Mouse (Mus musculus) fat pad, adult 2 months (tissue): ENCODE results near the gene Slc4a2.
A peak's percentile ranks its signal among the peaks of the same experiment; 100 is the strongest.
"Not testable (repeated sequence)": the region's sequence is repeated elsewhere in the genome, so short reads cannot be mapped to it uniquely, and the experiment has no call there.

Source experiments
- DNase-seq: peaks from one replicate; pipeline ENCODE4 v3.0.0-alpha.2; 2011; ENCODE audit warnings: low read depth, low spot score; ENCODE audit errors: extremely low read depth

The Slc4a2 gene

DNA sequence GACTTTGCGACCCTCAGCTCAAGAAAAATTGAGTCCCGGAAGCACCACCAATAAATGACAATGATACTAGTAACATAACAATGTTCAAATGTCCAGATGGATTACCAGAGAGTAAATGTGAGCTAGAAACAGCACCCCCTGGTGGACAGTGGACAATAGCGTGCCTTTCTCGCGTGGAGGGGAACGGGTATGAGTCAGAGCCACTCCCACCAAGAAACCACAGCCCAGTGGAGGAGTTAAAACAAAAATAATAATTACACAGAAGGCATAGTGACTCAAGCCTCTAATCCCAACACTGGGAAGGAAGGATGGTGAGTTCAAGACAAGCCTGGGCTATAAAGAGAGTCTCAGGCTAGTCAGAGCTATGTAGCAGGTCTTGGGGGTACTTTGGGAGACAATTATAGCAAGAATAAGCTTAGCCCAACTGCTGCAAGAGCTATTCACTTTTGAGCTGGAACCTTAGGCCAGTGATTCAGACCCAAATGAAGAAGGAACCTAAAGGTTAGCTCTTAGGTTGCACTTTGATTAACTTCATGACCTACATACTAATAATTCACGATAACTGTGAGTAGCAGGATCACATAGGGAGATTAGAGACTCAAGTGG lies 30.1 kb upstream of the Slc4a2 start, which contains the start of gene Abcb8:
Gene Abcb8 (plus strand): TSS at position 272 of the 606 bp plus-strand sequence.
- no peak for DNase-seq

DNA sequence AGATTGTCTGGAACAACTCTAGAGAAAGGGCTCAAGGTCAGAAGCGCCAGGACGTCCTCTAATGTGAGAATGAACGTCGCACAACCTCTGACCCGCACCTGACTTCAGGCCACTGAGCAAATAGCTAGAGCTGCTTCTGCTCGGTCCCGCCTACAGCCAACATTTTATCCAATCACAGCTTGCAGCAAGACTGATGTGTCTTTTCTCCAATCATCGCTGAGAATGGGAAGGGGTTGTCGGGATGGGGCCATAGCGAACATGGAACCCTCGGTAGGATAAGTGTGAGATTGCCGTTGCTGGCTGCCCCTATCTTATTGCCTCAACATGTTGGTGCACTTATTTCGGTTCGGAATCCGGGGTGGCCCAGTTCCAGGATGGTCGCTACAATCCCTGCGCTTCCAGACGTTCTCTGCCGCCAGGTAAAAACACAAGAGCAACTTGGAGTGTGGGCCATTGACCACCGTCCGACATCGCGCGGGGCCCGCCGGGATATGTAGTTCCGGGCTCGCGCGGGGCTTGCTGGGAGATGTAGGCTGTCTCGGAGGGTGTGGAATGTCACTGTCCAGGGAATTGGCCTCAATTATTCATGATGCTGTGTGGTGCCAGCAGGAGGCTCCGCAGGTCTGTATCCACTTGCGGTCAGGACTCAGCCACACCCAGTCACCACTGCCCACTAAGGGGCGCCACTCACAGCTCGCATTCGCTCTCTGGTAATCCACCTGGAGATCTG lies 29.3 kb upstream of the Slc4a2 start:
- peak; percentile 90 for DNase-seq

DNA sequence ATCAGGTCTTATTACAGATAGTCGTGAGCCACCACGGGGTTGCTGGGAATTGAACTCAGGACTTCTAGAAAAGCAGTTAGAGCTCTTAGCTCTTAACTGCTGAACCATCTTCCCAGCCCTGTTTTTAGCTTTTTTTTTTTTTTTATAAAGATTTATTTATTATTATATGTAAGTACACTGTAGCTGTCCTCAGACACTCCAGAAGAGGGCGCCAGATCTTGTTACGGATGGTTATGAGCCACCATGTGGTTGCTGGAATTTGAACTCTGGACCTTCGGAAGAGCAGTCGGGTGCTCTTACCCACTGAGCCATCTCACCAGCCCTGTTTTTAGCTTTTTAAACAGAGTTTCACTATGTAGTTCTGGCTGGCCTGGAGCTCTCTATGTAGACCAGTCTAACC lies 27.4 kb upstream of the Slc4a2 start:
- DNase-seq, result not testable (repeated sequence)

DNA sequence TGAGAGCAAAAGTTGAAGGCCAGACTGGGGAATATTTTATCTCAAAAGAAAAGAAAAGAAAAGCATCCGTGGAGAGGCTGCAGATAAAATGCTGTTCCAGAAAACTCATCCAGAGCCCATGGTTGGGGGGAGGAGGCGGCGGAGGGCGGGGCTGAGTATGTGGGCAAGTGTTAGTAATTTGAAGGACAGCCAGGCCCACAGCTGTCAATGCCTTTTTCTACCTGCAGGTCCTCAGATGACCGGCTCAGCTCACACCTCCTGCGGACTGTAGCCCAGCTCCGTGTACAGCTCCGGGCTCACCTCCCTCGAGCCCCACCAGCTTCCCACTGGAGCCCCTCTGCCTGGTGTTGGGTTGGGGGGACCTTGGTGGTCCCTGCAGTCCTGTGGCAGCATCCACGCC lies 24.0 kb upstream of the Slc4a2 start:
- DNase-seq, result no peak

DNA sequence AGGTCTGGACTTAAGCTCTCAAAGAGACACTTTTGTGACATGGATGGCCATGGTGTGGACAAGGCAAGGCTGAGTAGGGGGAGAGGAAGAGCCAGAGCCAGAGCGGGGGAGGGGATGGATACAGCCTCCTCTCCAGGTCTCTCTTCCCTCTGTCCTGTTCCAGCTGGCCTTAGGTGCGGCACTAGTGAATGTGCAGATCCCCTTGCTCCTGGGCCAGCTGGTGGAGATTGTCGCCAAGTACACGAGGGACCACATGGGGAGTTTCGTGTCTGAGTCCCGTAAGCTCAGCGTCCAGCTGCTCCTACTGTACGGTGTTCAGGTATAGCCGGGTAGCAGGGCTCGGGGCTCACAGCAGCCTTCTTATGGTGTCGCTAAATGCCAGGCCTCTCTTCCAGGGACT lies 23.3 kb upstream of the Slc4a2 start:
- DNase-seq, result no peak

DNA sequence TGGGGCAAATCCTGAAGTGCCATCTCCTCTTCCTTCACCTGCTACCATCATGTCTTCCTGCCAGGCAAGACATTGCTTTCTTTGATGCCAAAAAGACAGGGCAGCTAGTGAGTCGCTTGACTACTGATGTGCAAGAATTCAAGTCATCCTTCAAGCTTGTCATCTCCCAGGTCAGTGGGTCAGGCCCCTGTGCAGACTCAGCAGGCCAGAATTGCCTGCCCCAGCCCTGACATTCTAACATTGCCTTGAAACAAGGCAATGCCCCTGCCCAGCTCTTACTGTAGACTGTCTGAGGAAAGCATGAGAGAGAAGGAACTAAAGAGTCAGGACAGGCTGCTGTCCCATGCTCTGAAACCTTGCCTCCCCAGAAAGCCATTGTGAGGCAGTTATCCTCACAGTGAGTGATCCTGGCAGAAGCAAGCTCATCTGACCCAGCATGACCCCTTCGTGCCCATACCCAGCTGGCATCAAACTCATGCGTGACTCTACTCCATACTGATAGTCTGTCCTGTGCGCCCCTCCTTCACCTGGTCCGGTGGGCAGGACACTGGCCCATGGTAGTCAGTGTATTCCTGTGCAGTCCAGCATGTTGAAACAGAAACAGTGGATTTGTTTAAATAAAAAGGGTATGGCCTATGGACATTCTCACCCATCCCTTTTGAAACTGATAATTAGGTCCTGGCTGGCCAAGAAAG lies 22.6 kb upstream of the Slc4a2 start:
- DNase-seq, result no peak

DNA sequence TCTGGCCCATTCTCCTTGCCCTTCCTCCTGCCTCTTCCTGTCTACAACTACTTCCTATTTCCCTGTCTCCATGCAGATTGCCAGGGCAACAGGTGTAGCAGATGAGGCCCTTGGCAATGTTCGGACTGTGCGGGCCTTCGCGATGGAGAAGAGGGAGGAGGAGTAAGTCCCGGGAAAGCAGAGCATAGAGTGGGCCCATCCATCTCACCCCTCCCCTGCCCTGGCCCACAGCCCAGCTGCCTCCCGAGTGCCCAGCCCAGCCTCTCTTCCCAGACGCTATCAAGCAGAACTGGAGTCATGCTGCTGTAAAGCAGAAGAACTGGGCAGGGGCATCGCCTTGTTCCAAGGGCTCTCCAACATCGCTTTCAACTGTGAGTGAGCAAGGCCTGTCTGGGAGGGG lies 21.7 kb upstream of the Slc4a2 start:
- DNase-seq, result no peak

DNA sequence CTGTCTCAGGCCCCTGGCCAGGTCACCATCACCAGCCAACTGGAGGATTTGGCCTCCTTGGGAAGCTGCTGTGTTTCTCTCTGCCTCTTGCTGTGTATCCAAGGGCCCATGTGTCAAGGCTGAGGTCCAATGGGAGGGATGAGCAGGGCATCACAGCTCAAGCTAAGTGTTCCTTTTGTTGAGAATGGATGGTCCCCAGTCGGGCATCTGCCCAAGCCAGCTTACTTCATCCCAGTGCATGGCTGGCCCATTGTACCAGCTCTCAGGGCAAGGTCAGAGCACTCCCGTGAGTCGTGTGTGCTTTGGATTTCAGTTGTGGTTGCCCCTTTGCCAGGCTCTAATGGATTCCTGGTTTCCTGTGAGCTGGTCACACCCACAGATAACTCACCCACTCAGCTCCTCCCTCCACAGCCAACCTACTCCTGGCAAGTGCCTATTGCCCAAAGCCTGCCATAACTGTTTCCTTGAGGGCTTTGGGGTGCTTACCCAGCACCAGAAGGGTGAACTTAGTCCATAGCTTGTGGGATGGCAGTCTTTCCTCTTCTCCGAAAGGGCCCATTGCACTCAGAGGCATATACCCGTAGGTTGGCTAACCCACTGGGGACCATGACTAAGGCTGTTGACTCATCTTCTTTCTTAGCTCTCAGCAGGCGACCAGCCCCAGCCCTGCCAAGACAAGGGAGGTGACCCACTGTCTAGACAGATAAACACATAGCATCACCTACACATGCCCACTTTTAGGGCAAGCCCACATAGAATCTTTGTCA lies 18.9 kb upstream of the Slc4a2 start:
- no peak for DNase-seq

DNA sequence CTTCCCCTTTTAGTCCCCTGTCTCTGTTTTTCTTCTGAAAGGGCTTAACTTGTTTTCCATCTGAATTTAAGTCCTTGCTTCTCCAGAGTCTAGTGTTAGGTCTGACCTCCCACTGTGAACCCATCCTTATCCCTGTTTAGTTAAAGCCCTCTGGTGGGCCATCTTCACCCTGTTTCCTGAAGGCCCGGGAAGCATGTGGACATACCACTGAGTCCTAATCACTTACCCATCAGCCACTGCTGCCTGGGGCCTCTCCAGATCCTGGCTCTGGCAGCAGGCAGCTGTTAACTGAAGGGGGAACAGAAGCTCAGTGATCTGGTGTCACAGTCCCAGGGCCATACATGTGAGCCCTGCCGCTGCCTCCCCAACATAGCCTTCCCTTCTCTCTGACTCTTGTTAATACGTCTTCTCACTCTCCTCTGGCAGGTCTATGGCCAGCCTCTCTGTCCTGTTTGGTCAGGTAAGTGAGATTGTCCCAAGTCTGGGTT lies 18.2 kb upstream of the Slc4a2 start:
- no peak for DNase-seq

DNA sequence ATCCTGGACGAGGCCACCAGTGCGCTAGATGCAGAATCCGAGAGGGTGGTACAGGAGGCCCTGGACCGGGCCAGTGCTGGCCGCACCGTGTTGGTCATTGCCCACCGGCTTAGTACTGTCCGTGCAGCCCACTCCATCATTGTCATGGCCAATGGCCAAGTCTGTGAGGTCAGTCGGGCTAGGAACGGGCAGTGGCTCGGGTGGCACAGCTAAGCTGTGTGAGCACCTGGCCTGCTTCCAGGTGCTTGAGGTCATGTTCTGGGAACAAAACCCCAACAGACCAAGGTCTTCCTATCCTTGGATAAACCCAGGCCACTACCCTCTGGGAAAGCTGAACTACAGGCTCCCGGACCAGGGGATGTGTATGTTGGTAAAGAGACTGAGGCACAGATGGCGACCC lies 15.0 kb upstream of the Slc4a2 start:
- no peak for DNase-seq

DNA sequence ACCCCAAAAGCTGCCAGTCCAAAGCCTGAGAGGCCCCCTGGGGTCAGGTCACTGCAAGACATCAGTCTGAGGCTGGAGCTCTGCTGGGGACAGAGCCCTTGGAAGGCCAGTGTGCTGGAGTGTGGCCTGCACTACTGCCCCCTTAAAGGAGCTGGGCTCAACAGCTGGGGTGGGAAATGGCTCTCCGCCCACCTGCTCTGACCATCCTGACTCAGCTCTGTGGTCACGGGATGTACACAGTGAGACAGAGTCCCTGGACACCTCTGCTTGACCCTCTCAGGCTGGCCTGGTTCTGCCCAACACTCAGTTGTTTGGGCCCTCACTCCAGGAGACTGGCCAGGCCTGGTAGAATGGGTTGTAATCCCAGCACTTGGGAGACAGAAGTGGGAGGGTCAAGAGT lies 14.2 kb upstream of the Slc4a2 start:
- DNase-seq, result no peak

DNA sequence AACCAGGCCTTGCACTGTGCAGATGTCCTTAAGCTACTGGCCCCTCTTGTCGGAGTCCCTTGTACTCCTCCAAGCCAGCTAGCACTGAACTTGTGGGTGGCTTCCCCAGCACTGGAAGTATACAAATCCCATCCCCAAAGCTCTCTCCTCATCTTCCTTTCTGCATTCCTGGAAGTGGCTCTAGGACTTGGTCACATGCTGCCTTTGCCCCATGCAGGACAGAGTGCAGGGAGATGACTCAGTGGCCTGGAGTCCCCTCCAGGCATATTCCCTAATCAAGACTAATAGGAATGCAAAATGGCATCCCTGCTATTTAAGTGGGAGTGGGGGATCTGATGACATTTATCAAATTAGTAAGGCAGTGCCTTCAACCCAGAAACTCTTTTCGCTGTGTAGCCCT lies 11.6 kb upstream of the Slc4a2 start:
- DNase-seq, result no peak

DNA sequence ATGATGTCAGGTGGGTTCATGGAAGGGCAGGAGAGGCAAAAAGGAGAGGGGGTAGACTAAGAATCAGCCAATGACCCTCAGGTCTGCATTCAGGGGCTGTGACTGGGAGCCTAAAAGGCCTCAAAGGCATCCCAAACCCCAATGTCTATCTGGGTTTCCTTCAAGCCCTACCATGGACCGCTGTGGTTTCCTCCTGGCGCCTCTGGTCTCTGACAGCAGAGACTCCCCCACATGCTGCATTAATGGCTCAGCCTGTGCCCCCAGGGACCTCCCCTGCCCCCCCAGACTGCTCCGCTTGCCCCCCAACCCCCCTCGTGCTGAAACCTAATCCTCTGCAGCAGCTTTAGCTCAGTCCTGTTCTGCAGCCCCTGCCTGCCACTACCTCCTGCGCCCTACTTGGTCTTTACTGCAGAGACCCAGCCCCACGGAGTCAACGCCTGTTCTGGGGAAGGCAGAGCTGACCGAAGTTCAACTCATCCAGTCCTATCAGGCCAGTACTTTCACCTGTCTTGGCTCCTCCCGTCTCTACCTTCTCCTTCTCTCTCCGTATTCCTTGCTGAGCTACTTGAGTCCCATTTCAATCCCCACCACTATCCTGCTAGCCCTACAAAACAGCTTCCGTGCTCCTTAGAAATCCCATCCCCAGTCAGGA lies 10.5 kb upstream of the Slc4a2 start, which contains the start of gene Asic3:
Gene Asic3 (plus strand): TSS at position 351 of the 652 bp plus-strand sequence.
- no peak for DNase-seq

DNA sequence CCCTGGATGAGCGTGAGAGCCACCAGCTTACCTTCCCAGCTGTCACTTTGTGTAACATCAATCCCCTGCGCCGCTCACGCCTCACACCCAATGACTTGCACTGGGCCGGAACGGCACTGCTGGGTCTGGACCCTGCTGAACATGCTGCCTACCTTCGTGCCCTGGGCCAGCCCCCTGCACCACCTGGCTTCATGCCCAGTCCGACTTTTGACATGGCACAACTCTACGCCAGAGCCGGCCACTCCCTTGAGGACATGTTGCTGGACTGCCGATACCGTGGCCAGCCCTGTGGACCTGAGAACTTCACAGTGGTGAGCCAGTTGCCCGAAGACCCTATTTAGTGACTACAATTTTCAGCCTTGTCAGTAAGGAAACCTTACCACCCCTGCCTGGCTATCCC lies 9.7 kb upstream of the Slc4a2 start:
- DNase-seq, result no peak

DNA sequence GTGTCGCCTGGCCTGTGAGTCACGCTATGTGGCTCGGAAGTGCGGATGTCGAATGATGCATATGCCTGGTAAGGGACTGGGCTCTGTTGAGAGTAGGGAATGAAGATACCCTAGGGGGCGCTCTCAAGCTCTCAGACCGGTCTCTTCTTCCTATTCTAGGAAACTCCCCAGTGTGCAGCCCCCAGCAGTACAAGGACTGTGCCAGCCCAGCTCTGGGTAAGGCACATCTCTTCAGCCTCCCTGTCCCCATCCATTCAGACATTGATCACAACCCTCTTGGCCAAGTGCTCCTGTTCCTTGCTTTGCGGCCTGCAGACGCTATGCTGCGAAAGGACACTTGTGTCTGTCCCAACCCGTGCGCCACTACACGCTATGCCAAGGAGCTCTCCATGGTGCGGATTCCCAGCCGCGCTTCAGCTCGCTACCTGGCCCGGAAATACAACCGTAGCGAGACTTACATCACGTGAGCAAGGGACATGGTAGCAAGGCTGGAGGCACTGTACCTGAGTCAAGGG lies 7.4 kb upstream of the Slc4a2 start:
- no peak for DNase-seq

DNA sequence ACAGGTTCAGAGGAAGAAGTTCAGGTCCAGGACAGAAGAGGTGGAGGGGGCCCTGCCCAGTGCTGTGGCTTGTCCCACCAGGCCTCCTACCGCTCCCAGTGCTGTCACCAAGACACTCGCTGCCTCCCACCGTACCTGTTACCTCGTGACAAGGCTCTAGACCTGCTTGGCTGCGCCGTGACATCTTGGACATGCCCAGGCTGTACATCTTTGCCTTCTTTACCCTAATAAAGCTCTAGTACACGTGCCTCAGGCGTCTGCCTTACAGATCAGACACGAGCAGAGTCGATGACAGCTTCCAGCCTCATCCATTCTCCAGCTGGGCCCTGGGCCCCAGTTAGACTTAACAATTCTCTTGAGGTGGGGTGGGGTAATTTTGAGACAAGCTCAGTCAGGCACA lies 6.0 kb upstream of the Slc4a2 start:
- no peak for DNase-seq

DNA sequence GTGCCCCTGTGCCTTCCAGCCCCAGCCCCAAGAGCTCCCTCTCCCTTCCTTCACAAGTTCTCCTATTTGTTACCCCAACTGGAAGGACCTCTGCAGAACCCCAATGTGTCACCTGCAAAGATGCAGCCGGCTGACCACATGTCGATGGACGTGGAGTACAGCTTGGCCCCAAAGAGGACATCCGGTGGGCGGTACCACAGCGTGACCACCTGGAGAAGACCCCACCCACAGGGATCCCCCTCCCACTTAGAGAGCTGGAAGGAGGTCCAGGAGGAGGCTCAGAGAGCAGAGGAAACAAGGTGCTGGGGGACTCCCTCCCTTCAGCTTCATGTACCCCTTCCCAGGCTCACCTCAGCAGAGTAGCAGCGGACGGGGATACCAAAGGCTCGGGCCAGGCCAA lies 3.3 kb upstream of the Slc4a2 start:
- no peak for DNase-seq

DNA sequence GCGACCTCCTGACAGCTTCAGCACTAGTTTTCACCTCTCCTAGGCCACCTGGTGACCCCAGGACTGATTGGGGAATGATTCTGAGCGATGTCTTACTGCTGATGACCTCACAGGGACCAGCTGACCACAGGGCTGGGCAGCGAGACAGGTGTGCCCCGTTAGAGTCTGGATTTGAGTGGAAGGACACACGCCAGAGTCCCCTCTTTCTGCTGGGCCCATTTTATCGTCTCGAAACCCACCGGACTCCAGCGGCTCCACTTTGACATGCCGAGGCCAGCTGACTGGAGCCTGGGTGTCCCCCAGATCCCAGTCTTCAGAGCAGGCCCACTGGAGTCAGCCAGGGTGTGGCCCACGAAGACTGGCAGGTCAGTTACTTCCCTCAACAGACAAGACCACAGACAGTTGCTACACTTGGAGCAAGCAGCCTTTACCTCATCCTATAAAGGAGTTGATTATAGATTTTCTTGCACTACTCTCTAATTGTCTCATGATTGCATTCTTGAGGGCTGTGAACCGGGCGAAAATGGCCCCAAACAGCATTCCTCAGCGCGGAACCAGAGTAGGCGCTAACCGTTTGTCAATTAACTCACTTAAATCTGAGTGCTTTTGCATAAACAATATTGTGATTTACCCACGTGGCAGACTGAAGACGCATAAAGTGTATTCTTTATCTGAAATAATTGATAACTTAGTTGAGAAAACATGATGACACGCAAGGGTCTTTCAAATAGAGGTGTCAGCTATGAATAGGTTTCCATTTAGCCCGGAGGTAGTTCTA lies 556 bp downstream of the Slc4a2 start:
- no peak for DNase-seq

DNA sequence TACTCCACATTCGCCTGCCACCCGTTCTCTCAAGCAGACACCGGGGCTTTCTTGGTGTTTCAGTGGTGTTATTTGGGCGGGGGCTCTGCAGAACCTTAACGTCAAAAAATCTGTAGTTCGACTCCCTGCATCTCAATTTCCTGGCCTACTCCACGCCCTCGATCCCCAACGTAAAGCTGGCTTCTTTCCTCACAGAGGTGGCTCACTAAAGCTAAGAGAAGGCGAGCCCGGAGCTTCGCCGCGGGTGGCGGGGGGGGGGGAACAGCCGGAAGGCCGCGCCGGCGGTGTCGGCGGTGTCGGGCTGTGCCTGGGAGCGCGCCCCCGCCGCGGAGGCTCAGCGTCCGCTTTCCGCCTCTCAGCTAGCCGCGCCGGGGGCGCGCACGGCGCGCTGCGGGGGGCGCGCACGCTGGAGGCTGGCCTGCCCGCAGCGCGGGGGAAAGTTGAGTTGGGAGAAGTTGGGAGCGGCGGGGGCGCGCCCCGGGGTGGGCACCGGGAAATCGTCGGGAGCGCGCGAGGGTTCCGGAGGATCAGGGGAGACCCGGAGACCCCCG lies 1.3 kb downstream of the Slc4a2 start:
- no peak for DNase-seq
